Mouse (Mus musculus): Measurements from ENCODE around the gene Ankdd1a.
A peak's percentile ranks its signal among the peaks of the same experiment; 100 is the strongest.

The Ankdd1a gene

DNA sequence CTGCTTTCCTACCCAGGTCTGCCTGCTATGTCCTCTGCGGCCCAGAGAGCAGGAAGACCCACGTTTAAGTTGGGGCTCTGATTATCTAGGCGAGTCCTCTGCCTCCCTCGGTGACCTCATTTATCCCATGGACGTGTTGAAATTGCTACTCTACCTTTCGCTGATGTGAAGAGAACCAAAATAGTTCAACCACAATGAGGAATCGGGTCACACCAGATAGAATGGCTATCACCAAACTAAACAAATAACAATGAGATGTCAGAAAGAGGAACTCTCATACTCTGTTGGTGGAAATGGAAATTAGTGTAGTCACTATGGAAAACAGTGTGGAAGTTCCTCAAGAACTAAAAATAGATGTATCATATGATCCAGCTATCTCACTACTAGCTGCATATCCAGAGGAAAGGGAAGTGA lies 22.1 kb upstream of the Ankdd1a start:
- no peak for DNase-seq (ENCODE audit: low spot score in 2 of 2)

DNA sequence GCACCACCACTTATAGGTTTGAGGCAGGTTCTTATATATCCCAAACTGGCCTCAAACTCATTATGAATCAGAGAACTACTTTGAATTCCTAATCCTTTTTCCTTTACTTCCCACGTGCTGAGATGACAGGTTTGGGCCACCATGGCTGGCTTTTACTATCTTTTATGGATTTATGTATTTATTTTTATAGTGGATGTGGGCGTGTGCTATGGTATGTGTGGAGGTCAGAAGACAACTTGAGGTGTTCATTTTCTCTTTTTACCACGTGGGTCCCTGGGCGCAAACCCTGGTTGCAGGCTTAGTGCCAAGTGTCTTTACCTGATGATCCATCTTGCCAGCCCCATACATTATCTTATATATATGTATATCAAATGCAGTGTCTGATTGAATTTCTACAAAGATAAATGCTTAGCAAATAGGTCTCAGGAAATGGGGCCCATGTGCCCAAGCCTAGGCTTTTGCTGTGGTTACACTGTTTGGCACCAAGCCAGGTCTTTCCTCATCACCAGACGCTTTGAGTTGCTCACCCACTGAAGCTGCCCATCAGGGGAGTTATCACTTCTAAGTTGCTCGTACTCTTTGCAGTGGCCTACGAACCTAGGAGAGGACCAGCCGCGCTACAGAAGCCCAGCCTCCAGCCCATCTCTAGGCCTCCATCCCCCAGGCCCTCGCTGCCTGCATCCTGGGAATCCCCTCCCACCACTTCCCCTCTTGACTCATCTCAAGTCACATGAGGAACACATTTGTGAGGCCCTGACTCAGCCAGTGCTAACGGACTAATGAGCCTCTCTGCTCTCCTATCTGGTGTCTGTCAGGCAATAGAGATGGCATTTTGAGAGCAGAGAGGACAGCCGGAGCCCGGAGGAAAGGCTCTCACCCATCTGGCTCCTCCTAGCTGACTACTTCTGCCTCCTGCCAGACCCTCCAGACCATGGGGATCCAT lies 21.4 kb upstream of the Ankdd1a start:
- no peak for DNase-seq (ENCODE audit: low spot score in 2 of 2)

DNA sequence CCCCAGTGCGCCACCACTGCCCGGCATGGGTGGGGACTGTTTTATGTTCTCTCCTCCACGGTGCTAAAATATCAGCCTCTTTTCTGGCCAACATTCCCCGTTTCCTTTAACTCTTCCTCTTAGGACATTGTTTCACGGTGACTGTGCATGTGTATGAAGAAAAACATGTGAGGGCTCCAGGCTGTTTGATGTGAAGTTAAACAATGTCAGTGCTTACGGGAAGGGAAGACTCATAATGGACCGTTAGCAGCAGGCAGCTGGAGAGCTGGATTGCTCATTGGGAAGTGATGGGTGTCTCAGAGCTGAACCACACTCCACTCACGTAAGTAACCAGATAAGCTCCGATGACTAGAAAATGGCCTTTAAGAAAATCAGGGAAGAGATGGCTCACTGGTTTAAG lies 19.7 kb upstream of the Ankdd1a start:
- no peak for DNase-seq (ENCODE audit: low spot score in 2 of 2)

DNA sequence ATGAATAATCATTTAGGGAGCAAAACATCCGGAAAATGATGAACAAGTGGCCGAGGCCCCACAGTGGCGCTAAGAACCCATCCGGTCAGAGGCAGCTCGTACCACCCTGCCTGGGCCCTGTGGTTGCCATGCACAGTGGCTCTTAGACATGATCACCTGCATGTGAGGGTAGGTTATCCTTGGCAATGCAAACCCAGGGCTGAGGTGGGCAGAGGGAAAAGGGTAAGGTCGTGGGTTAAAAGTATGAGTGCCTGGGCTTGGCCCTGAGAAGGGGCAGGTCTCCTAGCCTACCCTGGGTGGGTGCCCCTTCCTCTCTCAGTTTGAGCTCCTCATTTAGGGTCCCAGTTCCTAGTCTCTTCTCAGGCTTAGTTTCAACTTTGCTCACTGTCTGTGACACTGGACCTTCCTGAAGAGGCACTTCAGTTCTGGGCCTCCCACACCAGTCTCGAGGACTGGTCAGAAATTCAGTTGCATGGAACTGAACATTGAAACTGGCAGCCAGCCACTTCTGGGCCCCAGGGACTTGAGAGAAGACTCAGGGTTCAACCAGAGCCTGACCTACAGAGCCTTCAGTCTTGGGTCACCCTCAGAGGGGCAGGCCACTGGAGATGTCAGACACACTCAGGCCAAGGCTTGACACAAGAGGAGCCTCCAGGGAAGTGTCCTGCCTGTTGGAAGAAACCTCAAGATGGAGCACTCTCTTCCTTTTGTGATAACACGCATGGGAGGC lies 18.1 kb upstream of the Ankdd1a start:
- DNase-seq (ENCODE audit: low spot score in 2 of 2) = no peak

DNA sequence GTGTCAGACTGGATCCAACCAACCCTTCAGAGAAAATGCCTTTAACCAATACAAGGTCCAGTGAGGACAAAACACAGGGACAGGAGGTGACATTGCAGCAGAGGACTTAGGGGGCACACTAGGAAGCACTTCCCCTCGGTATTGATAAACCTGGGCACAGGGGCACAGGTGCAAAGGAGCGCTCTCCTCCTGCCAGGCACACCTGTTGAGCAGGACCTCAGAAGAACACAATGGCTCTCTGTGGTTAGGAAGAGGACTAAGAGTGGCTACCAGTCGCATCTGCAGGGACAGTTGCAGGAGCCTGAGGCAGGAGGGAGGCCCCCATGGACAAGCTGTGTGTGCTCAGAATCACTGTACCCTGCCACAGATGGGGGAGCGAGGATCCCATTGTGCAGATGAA lies 16.5 kb upstream of the Ankdd1a start:
- no peak for DNase-seq (ENCODE audit: low spot score in 2 of 2)

DNA sequence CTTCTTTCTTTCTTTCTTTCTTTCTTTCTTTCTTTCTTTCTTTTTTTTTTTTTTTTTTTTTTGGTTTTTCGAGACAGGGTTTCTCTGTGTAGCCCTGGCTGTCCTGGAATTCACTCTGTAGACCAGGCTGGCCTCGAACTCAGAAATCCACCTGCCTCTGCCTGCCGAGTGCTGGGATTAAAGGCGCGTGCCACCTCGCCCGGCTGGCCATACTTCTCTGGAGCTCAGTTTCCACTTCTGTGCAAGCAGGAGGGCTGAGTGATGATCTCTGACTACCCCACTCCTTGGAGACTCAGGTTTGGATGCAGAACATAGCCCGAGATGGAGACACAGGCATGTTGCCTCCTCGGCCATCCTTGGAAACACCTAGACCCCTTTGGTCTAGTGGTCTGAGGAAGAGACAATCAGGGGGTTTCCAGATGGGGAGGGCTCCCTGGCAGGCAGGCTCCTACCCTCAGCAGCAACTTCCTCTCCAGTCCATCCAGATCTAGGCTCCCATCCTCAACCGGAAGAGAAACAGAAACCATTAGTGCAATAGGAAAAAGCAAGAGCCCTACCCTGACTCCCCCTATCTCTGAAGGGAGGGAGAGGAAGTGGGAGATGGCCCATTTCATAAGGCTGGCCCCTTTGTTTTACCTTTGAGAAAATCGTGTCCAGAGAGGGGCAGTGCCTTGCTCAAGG lies 15.9 kb upstream of the Ankdd1a start:
- no peak for DNase-seq (ENCODE audit: low spot score in 2 of 2)

DNA sequence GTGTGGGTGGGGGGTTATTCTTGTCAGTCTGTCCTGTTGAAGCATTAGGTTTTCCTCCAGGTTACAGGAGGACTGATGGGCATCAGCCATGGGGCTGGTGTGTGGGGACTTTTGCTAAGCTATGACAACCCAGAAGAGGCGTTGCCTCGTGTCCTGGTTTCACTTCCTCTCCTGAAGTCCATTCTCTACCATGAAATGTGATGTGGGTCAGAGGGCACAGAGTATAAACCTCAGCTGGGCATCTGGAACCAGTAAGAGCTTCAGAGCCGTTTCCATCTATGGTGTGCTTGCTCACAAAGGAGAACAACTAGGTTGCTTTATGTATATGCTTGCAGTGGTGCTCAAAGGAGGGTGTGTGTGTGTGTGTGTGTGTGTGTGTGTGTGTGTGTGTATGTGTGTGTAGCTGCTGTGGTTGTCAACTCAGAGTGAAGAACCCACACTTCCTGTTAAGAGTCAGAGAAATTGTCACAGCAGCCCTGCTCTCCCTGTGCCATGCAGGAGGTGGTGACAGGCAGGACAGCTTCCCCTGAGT lies 15.3 kb upstream of the Ankdd1a start:
- DNase-seq (ENCODE audit: low spot score in 2 of 2) = no peak

DNA sequence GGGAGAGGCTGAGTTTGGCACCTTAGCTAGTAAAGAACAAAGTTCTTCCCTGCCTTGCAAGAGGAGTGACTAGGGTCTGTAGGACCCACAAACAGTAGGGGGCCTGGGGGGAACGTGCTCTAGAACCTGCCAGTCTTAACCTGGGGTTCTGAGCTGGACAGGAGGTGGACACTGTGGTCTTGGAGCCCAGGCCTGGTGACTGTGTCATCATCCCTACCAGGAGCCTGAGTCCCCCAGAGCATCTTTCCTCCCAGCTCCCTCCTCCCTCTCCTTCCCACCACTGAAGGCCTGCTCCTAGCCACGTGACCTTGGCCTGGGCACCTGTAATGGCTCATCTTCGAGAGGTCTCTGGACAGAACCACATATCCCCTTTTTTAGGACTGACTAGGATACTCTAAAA lies 14.1 kb upstream of the Ankdd1a start:
- no peak for DNase-seq (ENCODE audit: low spot score in 2 of 2)

DNA sequence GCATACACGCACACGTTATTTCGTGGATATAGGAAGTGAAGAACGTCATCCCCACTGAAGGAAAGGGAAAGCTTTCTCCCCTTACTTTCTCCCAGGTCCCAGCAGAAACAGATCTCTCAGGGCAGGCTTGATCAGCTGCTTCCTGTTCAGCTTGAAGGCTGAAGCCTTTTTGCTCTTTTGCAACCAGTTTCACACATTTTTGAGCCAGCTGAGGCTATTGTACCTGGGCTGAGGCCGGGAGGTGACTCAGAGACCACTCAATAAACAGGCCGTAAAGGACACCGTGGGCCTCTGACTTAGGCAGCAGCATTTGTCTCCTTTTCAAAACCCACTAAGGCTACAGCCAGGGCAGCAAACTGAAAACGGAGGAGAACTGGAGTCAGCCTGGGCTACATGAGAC lies 13.0 kb upstream of the Ankdd1a start:
- no peak for DNase-seq (ENCODE audit: low spot score in 2 of 2)

DNA sequence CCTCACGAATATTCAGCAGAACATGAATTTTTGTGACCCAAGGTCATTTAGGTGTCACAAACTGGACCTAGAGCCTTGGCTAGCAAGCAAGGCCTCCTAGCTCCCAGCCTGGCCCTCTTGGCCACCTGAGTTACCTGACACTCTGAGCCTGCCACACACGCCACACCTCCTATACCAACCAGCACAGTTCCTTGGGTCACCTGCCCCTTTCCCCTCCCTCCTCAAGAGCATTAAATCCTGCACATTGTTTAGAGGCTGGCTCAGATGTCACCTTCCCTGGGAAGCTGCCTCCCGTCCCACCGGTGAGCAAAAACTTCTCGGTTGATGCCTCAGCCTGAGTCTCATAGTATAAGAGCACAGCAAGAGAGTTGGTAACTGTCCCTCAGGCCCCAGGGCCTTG lies 11.3 kb upstream of the Ankdd1a start:
- no peak for DNase-seq (ENCODE audit: low spot score in 2 of 2)

DNA sequence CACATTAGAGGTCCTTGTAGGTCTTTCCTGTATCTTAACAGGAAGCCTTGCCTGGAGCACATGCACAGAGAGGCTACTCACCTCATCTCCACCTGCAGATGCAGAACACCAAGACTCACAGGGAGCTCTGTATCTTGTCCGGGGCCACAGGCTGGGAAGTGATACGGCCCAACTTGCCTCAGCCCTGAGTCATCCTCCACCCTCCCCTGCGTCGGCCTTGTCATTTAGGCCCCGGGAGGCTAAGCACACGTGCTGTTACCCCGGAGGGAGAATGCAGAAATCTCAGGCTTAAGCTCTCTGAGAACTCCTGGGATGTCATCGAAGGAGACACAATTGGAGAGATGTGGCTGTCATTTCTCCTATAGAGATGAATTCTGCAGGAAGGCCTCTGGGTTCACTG lies 9.7 kb upstream of the Ankdd1a start:
- no peak for DNase-seq (ENCODE audit: low spot score in 2 of 2)

DNA sequence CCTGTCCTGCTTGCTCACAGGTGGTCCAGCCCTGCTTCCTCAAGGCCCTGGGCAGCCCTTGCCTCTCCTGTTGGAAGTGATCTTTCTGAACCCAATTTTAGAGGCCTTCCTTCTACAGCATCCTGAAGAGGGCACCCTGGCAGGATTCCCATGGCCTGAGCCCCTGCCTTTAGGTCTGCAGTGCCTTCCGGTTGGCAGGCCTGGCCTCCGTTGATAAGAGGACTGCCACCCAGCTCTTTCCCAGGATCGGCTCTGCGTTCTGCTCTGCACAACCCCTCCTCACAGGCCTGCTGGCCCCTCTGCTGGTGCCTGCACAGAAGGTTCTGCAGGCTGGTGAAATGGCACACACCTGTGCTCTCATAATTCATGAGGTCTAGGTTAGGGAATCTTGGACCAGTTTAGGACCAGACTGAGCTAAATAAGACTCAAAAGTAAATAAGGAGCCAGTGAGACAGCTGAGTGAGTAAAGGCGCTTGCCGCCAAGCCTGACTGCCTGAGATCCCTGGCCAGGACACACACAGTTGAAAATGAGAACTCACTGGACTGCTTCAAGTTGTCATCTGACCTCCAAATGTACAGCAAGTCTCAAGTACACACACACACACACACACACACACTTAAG lies 8.5 kb upstream of the Ankdd1a start:
- no peak for DNase-seq (ENCODE audit: low spot score in 2 of 2)

DNA sequence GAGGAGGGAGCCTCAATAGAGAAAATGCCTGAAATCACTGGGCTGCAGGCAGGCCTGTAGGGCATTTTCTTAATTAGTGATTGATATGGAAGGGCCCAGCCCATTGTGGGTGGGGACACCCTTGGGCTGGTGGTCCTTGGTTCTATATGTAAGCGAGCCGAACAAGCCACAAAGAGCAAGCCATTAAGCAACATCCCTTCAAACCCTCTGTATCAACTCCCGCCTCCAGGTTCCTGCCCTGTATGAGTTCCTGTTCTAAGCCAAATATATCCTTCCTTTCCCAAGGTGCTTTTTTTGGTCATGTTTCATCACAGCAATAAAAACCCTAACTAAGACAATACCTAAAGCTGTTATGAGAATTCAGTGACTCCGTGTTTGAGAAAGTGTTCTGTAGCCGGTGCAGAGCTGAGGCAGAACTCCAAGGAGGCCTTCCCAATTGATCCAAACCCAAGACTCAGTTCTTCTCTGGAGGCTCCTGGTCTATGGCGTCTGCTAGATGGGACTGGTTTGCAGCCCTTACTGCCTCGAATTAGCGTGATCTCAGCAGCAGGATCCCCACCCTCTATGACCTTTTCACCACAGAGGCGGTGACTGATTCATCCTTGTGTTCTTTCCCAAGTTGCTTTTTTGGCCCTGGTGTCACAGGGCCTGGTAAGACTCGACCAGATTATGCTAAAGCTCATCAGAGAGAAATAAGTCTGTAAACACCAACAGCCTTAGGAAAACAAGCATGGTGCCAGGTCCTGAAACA lies 5.6 kb upstream of the Ankdd1a start:
- no peak for DNase-seq (ENCODE audit: low spot score in 2 of 2)

DNA sequence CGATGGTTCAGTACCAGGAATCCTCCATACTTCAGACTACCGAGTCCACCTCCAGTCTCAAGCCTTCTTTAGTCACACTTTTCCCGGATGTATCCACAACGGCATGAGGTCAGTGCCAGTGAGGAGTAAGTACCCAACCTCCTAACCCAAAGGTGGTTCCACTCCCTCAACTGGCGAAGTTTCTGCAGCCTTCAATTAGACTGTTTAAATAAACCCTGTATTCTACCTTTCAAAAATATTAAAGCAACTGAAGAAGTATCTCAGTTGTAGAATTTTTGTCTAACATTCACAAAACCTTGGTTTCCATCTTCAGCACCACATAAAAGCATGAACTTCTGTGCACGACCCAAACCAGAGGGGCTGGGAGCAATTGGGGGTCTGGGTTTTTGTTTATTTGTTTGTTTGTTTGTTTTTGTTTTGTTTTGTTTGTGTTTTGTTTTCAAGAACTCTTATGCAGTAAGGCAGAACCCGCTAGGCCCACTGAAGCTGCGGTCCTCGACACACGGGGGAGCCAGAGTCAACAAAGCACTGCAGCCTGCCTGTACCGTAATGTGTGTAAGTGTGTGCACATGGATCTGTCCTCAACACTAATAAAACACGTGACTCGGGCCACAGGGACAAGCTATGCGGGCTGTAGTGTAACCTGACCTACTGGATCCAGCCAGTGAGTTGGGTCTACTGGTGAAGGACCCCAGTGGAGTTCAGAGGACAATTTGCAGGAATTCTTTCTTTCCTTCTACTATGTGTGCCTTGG lies 3.8 kb upstream of the Ankdd1a start:
- peak; percentile 64 to 70 for DNase-seq (ENCODE audit: low spot score in 2 of 2)

DNA sequence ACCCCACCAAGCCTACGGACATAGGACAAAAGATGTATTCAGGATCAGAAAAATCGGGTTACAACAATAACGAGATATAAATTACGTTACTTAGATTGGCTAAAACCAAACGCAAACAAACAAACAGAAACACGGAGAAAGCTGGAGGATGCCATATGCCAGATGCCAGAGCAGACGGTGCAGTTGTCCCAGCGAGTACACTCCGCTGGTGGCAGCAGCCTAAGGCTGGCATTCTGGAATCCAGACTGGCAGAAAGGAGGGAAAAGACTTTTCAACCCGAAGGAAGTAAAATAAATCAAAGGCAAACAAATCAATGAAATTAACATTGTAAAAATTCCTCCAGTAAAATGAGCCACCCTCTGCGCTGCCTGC lies 498 bp upstream of the Ankdd1a start:
- no peak for DNase-seq (ENCODE audit: low spot score in 2 of 2)

DNA sequence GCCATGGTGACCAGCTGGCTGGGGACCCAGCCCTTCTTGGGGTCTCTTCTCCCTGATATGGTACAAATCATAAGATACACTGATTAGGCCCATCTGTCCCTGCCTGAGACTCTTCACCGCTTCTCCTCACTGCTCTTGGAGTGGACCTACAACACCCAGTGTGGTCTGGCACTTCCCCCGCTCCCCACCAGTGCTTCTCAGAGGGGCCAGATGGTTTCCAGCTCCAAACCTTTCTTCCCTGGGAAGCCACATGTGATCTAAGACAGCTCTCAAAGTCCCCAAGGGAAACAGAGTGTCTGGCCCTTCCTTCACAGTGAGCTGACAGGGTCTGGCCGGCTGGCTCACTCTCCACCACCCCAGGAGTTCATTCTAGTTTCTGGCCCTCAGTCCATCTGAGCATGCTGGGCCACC lies 5.1 kb downstream of the Ankdd1a start:
- no peak for DNase-seq (ENCODE audit: low spot score in 2 of 2)

DNA sequence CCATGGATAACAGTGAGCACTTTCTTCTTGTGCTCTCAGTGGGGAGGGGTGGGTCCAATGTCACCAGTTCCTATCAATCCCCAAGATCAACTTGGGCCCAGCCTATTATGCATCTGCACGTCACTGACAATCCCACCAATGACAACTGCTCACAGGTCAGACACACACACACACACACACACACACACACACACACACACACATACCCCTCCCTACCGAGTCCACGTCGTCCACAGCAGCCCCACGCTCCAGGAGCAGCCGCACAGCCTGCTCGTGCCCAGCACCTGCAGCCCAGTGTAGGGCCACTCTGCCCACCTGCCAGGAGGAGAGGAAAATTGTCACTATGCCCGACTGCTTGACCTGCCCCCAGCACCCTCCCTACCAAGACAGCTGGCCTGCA lies 5.6 kb downstream of the Ankdd1a start:
- no peak for DNase-seq (ENCODE audit: low spot score in 2 of 2)

DNA sequence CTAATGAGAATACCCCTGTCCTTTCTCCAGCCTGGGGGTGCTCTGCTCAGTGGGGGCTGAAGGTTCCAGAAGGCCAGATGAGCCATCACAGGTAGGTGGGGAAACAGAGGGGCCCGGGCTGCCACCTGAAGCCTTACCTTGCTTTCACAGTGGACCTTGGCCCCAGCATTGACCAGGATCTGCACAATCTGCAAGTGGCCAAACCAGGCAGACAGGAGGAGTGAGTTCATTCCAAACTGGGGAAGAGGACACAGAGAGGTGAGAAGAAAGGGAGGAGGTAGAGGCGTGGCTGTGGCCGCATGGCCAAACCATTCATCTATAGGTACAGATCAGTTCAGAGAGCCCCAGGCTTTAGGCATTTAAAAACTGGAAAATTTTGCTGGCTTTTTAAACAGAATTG lies 7.5 kb downstream of the Ankdd1a start:
- DNase-seq (ENCODE audit: low spot score in 2 of 2) = no peak

DNA sequence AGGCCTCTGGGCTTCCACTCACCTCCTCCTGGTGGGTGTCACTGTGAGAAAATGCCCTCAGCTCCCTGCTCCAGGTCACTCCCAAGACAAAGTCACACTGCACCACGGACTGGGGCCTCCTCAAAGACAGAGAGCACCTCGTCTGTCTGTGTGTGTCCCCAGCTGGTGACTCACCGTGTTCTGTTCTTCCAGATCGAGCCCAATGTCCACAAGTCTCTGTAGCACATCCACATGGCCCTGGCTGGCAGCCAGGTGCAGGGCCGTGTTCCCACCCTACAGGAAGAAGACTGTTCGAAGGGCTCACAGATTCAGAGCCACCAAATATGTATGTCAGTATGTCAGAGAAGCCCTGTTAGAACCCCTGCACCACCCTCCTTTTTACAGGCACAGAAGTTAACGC lies 11.5 kb downstream of the Ankdd1a start:
- DNase-seq (ENCODE audit: low spot score in 2 of 2) = no peak

DNA sequence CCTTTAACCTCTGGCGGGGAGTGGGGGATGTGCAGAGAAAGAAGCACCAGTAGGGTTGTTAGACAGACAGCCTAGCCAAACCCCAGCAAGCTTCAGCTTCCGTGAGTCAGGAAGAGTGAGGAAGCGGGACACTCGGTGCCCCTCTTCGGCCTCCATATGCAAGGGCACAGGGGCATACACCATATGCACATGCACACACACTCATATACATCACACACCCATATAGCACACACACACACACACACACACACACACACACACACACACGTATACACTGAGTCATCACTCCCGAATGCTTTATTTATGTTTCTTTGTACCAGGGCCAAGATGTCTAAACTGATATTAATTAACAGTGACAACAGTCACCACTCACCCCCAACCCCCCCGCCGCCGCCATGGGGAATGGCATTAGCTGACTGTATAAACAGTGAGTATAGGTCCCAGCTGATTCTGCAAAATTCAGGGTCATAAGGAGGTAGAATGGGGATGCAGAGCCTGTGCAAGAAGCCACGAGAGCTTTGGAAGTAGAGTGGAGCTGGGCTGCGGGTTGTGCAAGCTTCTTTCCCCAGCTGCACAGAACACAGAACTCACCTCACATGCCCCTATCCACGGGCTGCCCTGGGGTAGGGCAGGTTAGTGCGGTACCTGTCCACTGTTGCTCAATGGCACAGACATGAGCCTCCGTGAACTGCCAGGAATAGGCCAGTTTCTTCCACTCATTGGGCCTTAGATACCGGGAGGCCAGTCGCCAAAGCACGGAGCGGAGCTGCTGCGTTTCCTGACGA lies 17.1 kb downstream of the Ankdd1a start:
- no peak for DNase-seq (ENCODE audit: low spot score in 2 of 2)
